Mouse (Mus musculus): ENCODE data around the gene Hexb.

DNA sequence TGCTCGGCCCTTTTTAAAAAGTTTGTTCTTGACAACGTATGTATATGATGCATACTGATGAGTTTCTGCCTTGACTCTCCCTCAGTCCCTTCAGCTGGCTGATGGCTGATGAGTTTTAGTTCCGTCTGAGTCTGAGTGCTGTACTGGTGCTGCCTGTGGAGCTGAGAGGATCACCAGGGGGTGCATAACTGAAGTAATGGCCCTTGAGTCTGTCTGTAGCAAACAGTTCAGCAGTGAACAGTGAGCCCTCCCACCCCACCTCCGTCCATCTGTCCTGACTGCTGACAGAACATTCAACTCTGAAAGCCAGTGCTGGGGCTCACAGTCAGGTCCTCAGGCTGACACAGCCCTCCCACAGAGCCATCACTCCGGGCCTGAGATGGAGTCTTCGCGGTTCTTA, 19.2 kb downstream of the Hexb start:
- no peak for TF ChIP-seq CHD2 (IDR thresholded peaks at IDR 0.05; ENCODE audit: low read depth, low read length)
- TF ChIP-seq MAFK (IDR thresholded peaks at IDR 0.05; ENCODE audit: insufficient read depth, low read depth, low read length) = no peak
- TF ChIP-seq HCFC1 (IDR thresholded peaks at IDR 0.05; ENCODE audit: borderline replicate concordance, insufficient read depth, low read length) = no peak
- no peak for TF ChIP-seq ZC3H11A (IDR thresholded peaks at IDR 0.05; ENCODE audit: borderline replicate concordance, low read depth, low read length)
- TF ChIP-seq ZNF384 (IDR thresholded peaks at IDR 0.05; ENCODE audit: low read depth, low read length) = no peak
